Mouse (Mus musculus) liver, embryonic 11.5 days (tissue): ENCODE measurements around the gene Rbm24. TPM values are rescaled to one million over a fixed set of nuclear protein-coding genes. Genes with fewer than 3 reads are reported as not detected.

Source experiments
- polyA plus RNA-seq: library from polyadenylated mRNA; unstranded; fragments of >200 nt; fragmentation: Nextera tagmentation; extraction: Ambion mirVana; gene quantifications from 2 replicates; pipeline ENCODE4 v1.2.1, GENCODE M21; 2014

Gene Rbm24
- polyA plus RNA-seq, 1 experiment from 2014 or later, result 1.1 TPM

Other genes starting within 250 kb of the Rbm24 start
- not detected in 2 replicates for gene Stmnd1, start 144.7 kb upstream of the Rbm24 start, polyA plus RNA-seq
- 3.5 and 3.8 TPM in 2 replicates for gene Cap2, start 83.4 kb downstream of the Rbm24 start, polyA plus RNA-seq